Mouse (Mus musculus) myocyte (in vitro differentiated cells): ENCODE results near the gene Asgr2. TPM values are rescaled to one million over a fixed set of nuclear protein-coding genes. Genes with fewer than 3 reads are reported as not detected.

Source experiments
- H3K27me3 ChIP-seq: one replicate; pipeline ENCODE4 v1.6.1; 2011; ENCODE audit not compliant: control insufficient read depth, insufficient read depth, insufficient read length
- H3K36me3 ChIP-seq: one replicate; pipeline ENCODE4 v1.6.1; 2011; ENCODE audit not compliant: control insufficient read depth, insufficient read depth
- H3K4me2 ChIP-seq: one replicate; pipeline ENCODE4 v1.6.1; 2011; ENCODE audit warnings: low read depth, control low read depth
- H3K4me3 ChIP-seq: one replicate; pipeline ENCODE4 v1.5.1; 2011; ENCODE audit warnings: mild to moderate bottlenecking, control low read depth, moderate library complexity
- H3K79me2 ChIP-seq: one replicate; pipeline ENCODE4 v1.6.1; 2011; ENCODE audit not compliant: control insufficient read depth, insufficient read depth
- H3ac ChIP-seq: one replicate; pipeline ENCODE4 v1.6.1; 2011; ENCODE audit not compliant: control insufficient read depth, insufficient read length
- CEBPB ChIP-seq: IDR thresholded peaks from 2 replicates; pipeline ENCODE4 v1.6.1; 2011; ENCODE audit warnings: mild to moderate bottlenecking, moderate library complexity; ENCODE audit not compliant: poor library complexity, insufficient read depth, severe bottlenecking
- E2F4 ChIP-seq: IDR thresholded peaks from one replicate; pipeline ENCODE4 v1.6.1; 2011; ENCODE audit warnings: mild to moderate bottlenecking, control low read depth, moderate library complexity; ENCODE audit not compliant: insufficient read depth
- MAX ChIP-seq: IDR thresholded peaks from one replicate; pipeline ENCODE4 v1.6.1; 2011; ENCODE audit warnings: low read depth, mild to moderate bottlenecking, control low read depth
- MYOD1 ChIP-seq, 3 experiments: IDR thresholded peaks; one replicate each; pipeline ENCODE4 v1.6.1; 2011; ENCODE audit warnings: control low read depth in 2 of 3, low read depth in 2 of 3, mild to moderate bottlenecking in 2 of 3, moderate library complexity in 1 of 3; ENCODE audit not compliant: insufficient read length in 2 of 3, control insufficient read depth in 1 of 3
- MYOG ChIP-seq, 3 experiments: IDR thresholded peaks; one replicate each; pipeline ENCODE4 v1.6.1; 2011; ENCODE audit warnings: control low read depth in 2 of 3, low read depth in 2 of 3, mild to moderate bottlenecking in 2 of 3; ENCODE audit not compliant: insufficient read length in 2 of 3, control insufficient read depth in 1 of 3, insufficient read depth in 1 of 3
- POLR2A ChIP-seq: IDR thresholded peaks from one replicate; pipeline ENCODE4 v1.6.1; 2011; ENCODE audit warnings: low read depth, mild to moderate bottlenecking, control low read depth, moderate library complexity; ENCODE audit not compliant: insufficient read length
- POLR2AphosphoS2 ChIP-seq: IDR thresholded peaks from one replicate; pipeline ENCODE4 v1.6.1; 2011; ENCODE audit warnings: low read depth, control low read depth; ENCODE audit not compliant: insufficient read length
- REST ChIP-seq: IDR thresholded peaks from one replicate; pipeline ENCODE4 v1.6.1; 2011; ENCODE audit warnings: mild to moderate bottlenecking, control low read depth, moderate library complexity; ENCODE audit not compliant: insufficient read depth, insufficient read length
- SRF ChIP-seq: IDR thresholded peaks from one replicate; pipeline ENCODE4 v1.6.1; 2011; ENCODE audit warnings: low read depth; ENCODE audit not compliant: control insufficient read depth, insufficient read length
- TCF12 ChIP-seq: IDR thresholded peaks from one replicate; pipeline ENCODE4 v1.6.1; 2011; ENCODE audit warnings: mild to moderate bottlenecking, control low read depth; ENCODE audit not compliant: poor library complexity, insufficient read depth, severe bottlenecking
- TCF3 ChIP-seq: IDR thresholded peaks from one replicate; pipeline ENCODE4 v1.6.1; 2011; ENCODE audit warnings: low read depth, control low read depth; ENCODE audit not compliant: insufficient read length
- USF1 ChIP-seq: IDR thresholded peaks from one replicate; pipeline ENCODE4 v1.6.1; 2011; ENCODE audit warnings: low read depth, mild to moderate bottlenecking, control low read depth, moderate library complexity
- polyA plus RNA-seq: library from polyadenylated mRNA; unstranded; fragments of >200 nt; fragmentation: generic; extraction: Trizol; gene quantifications from one replicate; pipeline ENCODE4 v1.2.1, GENCODE M21; 2012; ENCODE audit warnings: missing spikeins

The Asgr2 gene
- 0.85 TPM for polyA plus RNA-seq

DNA sequence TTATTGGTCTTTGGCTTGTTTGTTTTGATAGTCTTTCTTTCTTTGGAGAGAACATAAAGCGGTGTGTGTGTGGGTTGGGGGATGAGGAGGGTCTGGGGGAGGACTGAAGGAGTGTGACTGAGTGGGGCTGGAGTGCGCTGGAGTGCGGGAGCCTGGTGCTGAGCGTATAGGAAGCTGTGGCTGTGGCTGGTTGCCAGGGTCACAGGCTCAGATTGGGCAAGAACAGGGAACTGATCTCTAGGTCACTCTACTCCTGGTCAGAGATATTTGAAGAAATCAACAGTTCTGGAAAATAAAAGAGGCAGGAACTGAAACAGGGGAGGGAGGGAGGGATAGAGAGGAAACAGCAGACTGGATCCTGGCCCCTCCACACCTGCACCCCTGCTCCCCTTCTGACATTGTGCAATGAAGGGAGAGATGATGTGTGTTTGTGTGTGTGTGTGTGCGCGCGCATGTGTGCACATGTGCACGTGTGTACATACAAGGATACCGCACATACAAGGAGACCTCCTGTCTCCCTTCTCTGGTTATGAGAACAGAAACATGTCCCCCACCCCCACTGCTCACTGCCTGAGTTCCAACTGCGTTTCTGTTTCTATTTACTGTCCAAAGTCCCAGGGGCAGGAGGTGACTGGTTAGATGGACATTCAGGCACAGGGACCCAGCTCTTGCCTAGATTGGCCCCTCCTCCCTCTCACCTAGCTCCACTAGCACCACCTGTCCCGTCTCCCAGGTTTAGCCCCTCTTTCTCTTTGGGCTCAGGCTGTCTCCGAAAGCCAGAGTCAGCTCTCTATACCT is at the start of gene Asgr2:
Gene Asgr2, plus strand, starts transcription at position 659 of the 798 bp plus-strand sequence.
- TF ChIP-seq MAX (no peak), E2F4 (no peak), MYOD1 (IDR thresholded peaks at IDR 0.05; ENCODE audit: control insufficient read depth in 1 of 3, insufficient read length in 2 of 3, low read depth in 2 of 3) (no peak)
- Histone ChIP-seq H3K4me3 (no peak within 1 kb of the TSS), H3K27me3 (no peaks in the 10 kb centered on the region), H3K36me3 (no peaks in the 10 kb centered on the region), H3K79me2 (no peaks in the 10 kb centered on the region), H3K4me2 (no peak within 1 kb of the TSS), H3ac (no peak within 1 kb of the TSS)

DNA sequence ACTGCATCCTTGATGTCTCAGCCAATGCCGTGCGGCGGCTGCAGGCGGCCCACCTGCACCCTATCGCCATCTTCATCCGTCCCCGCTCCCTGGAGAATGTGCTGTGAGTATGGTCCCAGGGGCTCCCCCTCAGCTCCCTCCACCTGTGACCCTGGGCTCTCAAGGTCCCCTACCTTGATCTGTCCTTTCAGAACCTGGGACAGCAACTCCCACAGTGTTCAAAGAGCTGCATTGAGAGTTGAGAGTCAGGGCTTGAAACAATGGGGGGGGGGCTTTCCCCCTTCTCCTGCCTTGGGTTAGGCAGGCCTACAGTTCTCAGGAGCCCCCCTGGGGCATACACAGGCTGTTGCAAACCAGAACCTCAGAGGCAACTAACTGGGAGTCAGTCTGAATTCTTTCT is 48.8 kb upstream of the Asgr2 start:
- Histone ChIP-seq H3K4me2 (no peak overlapping the region), H3K4me3 (no peak overlapping the region), H3K27me3 (no peaks in the 10 kb centered on the region), H3K79me2 (no peaks in the 10 kb centered on the region), H3K36me3 (no peaks in the 10 kb centered on the region), H3ac (no peak overlapping the region)
- no peak for TF ChIP-seq POLR2A

DNA sequence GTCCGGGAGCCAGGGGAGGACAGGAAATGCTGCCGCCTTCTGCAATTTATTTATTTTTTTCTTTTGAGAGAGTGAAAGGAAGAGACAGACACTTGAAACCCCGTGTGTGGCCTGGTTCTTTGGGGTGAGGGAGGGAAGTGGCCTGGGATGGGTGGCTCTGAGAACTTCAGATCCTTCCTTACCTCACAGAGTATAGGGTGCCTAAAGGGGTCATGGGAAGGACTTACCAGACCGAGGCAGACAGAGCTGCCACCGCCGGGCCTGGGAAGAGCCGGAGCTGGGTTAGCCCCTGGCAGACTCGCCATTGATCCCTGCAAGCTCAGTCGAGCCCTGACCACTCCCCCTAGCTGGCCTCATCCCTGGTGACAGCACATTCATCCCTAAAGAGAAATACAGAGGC is 47.0 kb upstream of the Asgr2 start:
- Histone ChIP-seq H3K27me3 (no peaks in the 10 kb centered on the region), H3K79me2 (no peaks in the 10 kb centered on the region), H3K4me3 (no peak overlapping the region), H3ac (no peak overlapping the region), H3K4me2 (no peak overlapping the region), H3K36me3 (no peaks in the 10 kb centered on the region)
- TF ChIP-seq E2F4, result no peak
- no peak for TF ChIP-seq TCF3
- no peak for TF ChIP-seq TCF12
- no peak for TF ChIP-seq MAX
- no peak for TF ChIP-seq POLR2AphosphoS2
- no peak for TF ChIP-seq USF1
- TF ChIP-seq CEBPB, result no peak
- TF ChIP-seq MYOD1 (IDR thresholded peaks at IDR 0.05; ENCODE audit: control insufficient read depth in 1 of 3, insufficient read length in 2 of 3, low read depth in 2 of 3), result no peak
- TF ChIP-seq MYOG (IDR thresholded peaks at IDR 0.05; ENCODE audit: control insufficient read depth in 1 of 3, insufficient read depth in 1 of 3, insufficient read length in 2 of 3, low read depth in 2 of 3), result no peak
- no peak for TF ChIP-seq POLR2A
- TF ChIP-seq REST, result no peak
- no peak for TF ChIP-seq SRF

DNA sequence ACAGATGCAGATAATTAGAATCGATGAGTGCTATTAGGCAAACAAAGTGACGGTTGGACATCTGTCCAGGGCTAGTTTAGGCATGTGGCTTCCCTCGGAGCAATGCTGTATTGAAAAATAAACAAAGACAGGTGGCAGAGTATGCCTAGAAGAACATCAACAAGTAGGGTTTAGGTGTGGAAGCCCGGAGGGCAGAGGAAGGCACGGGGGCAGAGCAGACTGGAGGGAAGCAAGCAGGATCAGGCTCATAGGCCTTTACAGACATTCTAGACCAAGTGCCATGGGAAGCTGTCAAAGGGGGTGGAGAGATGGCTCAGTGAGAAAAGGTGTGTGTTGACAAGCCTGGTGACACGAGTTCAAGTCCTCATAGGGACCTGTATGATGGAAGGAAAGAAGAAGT is 43.1 kb upstream of the Asgr2 start:
- Histone ChIP-seq H3K4me2 (no peak overlapping the region), H3K27me3 (no peaks in the 10 kb centered on the region), H3ac (no peak overlapping the region), H3K79me2 (no peaks in the 10 kb centered on the region), H3K4me3 (no peak overlapping the region), H3K36me3 (no peaks in the 10 kb centered on the region)
- no peak for TF ChIP-seq REST
- no peak for TF ChIP-seq SRF
- no peak for TF ChIP-seq USF1
- TF ChIP-seq TCF12, result no peak
- TF ChIP-seq POLR2AphosphoS2, result no peak
- no peak for TF ChIP-seq E2F4
- no peak for TF ChIP-seq MYOD1 (IDR thresholded peaks at IDR 0.05; ENCODE audit: control insufficient read depth in 1 of 3, insufficient read length in 2 of 3, low read depth in 2 of 3)
- no peak for TF ChIP-seq MAX
- TF ChIP-seq TCF3, result no peak
- no peak for TF ChIP-seq CEBPB
- no peak for TF ChIP-seq POLR2A
- TF ChIP-seq MYOG (IDR thresholded peaks at IDR 0.05; ENCODE audit: control insufficient read depth in 1 of 3, insufficient read depth in 1 of 3, insufficient read length in 2 of 3, low read depth in 2 of 3), result no peak

DNA sequence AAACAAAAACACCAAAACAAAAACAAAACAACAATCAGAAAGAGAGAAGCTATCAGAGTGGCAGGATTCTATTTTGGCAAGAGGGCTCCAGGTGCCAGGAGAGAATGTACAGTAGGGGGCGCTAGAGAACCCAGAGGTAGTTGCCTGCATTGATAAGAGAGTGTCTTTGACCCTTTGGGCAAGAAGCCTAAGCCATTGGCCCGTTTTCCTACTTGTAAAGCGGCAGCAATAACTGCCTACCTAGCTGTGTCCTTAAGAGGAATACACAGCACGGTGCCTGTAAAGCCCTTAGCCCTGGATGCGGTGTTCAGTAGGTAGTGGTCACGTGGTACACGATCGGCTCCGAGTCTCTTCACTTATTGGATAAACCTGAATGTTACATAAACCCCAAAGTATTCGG is 42.6 kb upstream of the Asgr2 start:
- Histone ChIP-seq H3K4me2 (no peak overlapping the region), H3K36me3 (no peaks in the 10 kb centered on the region), H3ac (no peak overlapping the region), H3K27me3 (no peaks in the 10 kb centered on the region), H3K4me3 (no peak overlapping the region), H3K79me2 (no peaks in the 10 kb centered on the region)
- TF ChIP-seq CEBPB (no peak), E2F4 (no peak), SRF (no peak), POLR2A (no peak), TCF3 (no peak), MYOD1 (IDR thresholded peaks at IDR 0.05; ENCODE audit: control insufficient read depth in 1 of 3, insufficient read length in 2 of 3, low read depth in 2 of 3) (no peak), MYOG (IDR thresholded peaks at IDR 0.05; ENCODE audit: control insufficient read depth in 1 of 3, insufficient read depth in 1 of 3, insufficient read length in 2 of 3, low read depth in 2 of 3) (no peak), REST (no peak), POLR2AphosphoS2 (no peak), MAX (no peak), TCF12 (no peak), USF1 (no peak)
